Mouse (Mus musculus) lung, postnatal 36 days (tissue): ENCODE data around the gene Tmem209.
A peak's percentile ranks its signal among the peaks of the same experiment; 100 is the strongest.

ENCODE experiments used
- DNase-seq: peaks from one replicate; pipeline ENCODE4 v3.0.0; 2022; ENCODE audit warnings: mixed read lengths

Gene Tmem209

GRCm38 (mm10) chr6:30460750-30461446 is 48.7 kb downstream of the Tmem209 start:
- DNase-seq: peak; percentile 21

GRCm38 (mm10) chr6:30459811-30460749 is 49.5 kb downstream of the Tmem209 start:
- DNase-seq: peak; percentile 88

DNA sequence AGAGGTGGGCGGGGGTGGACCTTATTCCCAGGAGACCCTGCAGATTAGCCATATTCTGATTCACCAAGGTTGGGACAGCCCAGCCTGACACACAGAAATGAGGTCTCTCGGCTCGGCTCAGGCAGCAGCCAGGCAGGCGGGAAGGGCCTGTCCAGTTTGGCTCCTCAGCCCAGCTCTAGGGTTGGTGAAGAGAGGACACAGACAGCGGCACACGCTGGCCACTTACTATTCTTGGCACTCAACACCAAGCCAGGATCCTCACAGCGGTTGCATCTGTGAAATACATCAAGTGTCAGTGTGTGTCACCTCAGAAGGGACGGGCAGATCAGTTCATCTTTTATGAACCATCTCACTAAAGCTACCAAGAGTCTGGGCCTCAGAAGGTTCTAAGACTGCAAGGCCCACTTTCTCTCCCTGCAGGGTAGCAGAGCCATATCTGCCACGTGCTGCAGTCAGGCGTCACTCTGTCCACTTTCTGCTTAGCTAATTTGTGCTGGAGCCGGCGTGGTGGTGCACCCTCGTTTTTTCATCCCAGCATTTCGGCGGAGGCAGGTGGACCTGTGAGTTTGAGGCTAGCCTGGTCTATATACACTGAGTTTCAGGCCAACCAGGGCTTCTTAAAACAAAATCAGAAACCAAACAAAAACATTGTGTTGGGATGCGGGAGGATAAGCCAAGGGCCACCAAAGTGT is 50.4 kb downstream of the Tmem209 start:
- no peak for DNase-seq

GRCm38 (mm10) chr6:30458626-30459025 is 51.0 kb downstream of the Tmem209 start:
- DNase-seq: no peak

GRCm38 (mm10) chr6:30456991-30457390 is 52.6 kb downstream of the Tmem209 start:
- no peak for DNase-seq

GRCm38 (mm10) chr6:30439576-30439975 is 70.0 kb downstream of the Tmem209 start:
- DNase-seq: no peak

DNA sequence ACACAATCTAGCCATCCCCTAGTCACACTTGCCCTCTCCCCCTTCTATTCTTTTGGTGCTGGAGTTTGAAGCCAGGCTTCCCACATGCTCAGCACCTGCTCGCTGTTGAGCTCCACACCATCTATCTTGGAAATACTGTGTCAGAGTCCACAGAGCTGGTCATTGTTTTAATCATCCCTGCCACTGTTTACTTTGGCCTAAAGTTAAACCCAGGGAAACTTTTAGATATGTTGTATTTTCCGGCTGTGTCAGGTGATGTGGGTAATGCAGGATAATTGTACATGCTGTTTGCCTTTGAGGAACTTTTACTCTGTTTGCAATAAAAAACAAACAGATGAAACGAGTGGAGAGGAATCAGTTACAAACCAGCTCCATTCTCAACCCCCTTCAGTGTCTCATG is 72.5 kb downstream of the Tmem209 start:
- no peak for DNase-seq

DNA sequence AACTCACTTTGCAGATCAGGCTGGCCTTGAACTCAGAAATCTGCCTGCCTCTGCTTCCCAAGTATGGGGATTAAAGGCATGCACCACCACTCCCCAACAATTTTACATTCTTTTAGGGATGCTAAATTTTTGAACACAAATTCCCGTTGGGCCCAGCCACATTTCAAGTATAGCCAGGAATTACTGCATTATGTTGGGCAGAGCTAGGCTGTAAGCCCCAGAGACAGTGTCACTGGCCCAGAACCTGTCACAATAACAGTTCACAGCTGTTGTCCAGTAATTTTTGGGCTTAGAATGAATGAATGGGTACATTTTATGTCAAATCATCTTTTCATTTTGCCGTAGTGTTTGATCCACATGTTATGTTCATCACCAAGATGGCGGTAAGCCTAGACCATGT is 73.1 kb downstream of the Tmem209 start:
- no peak for DNase-seq

- DNase-seq: no peak
Observed at GRCm38 (mm10) chr6:30432461-30433192, 77.0 kb downstream of the Tmem209 start.
